Mouse (Mus musculus) lung, embryonic 15.5 days (tissue): ENCODE data around the gene Hdac4. TPM values are rescaled to one million over a fixed set of nuclear protein-coding genes. Genes with fewer than 3 reads are reported as not detected.

Experiments used
- ATAC-seq: fragments of 200-750 bp; cut with Nextera tagmentation; 2 replicates; pipeline ENCODE4 v1.8.0; 2017; ENCODE audit warnings: moderate number of reproducible peaks, borderline replicate concordance; ENCODE audit not compliant: low FRiP score, low TSS enrichment; ENCODE audit errors: extremely low read depth
- H3K27ac ChIP-seq: fragments of 300-500 bp; sonication (generic); 2 replicates; pipeline ENCODE4 v1.5.1; 2015; ENCODE audit warnings: moderate library complexity, mild to moderate bottlenecking, inconsistent platforms
- H3K27me3 ChIP-seq: fragments of 300-500 bp; sonication (generic); 2 replicates; pipeline ENCODE4 v1.6.1; 2015; ENCODE audit warnings: inconsistent platforms
- H3K36me3 ChIP-seq: fragments of 300-500 bp; sonication (generic); 2 replicates; pipeline ENCODE4 v1.6.1; 2015; ENCODE audit warnings: inconsistent platforms
- H3K4me1 ChIP-seq: fragments of 300-500 bp; sonication (generic); 2 replicates; pipeline ENCODE4 v1.6.1; 2015; ENCODE audit warnings: inconsistent platforms
- H3K4me2 ChIP-seq: fragments of 300-500 bp; sonication (generic); 2 replicates; pipeline ENCODE4 v1.6.1; 2015; ENCODE audit warnings: inconsistent platforms, mild to moderate bottlenecking, moderate library complexity
- H3K4me3 ChIP-seq: fragments of 300-500 bp; sonication (generic); 2 replicates; pipeline ENCODE4 v1.5.1; 2015; ENCODE audit warnings: mild to moderate bottlenecking, inconsistent platforms
- H3K9ac ChIP-seq: fragments of 300-500 bp; sonication (generic); 2 replicates; pipeline ENCODE4 v1.6.1; 2015; ENCODE audit warnings: inconsistent platforms
- H3K9me3 ChIP-seq: fragments of 300-500 bp; sonication (generic); 2 replicates; pipeline ENCODE4 v1.6.1; 2016; ENCODE audit warnings: inconsistent platforms
- WGBS: fragments of 180-500 bp; shearing (Covaris S2); methylation state at CpG from one replicate; pipeline ENCODE4 v1.1.7; 2015; 5-methylcytosine and 5-hydroxymethylcytosine counted together
- polyA plus RNA-seq: library from polyadenylated mRNA; unstranded; fragments of >200 nt; fragmentation: Nextera tagmentation; extraction: Ambion mirVana; gene quantifications from 2 replicates; pipeline ENCODE4 v1.2.1, GENCODE M21; 2015

Hdac4 gene
- polyA plus RNA-seq, 1 experiment from 2014 or later: 19.1 TPM

GRCm38 (mm10) chr1:92124497-92125201 lies 70.8 kb downstream of the Hdac4 start:
- no peaks in the 10 kb centered on the region for H3K9me3 ChIP-seq

GRCm38 (mm10) chr1:92119303-92119702 lies 76.2 kb downstream of the Hdac4 start:
- Histone ChIP-seq H3K4me2 (no peak overlapping the region), H3K27me3 (no peaks in the 10 kb centered on the region), H3K9me3 (no peaks in the 10 kb centered on the region), H3K4me3 (no peak overlapping the region), H3K9ac (no peak overlapping the region), H3K36me3 (no peaks in the 10 kb centered on the region), H3K27ac (no peak overlapping the region), H3K4me1 (no peaks in the 10 kb centered on the region)
- ATAC-seq: no peak
- WGBS: 45% methylated on average over 5 of the region's 5 CpGs

More at GRCm38 (mm10) chr1:92124497-92125201, 70.8 kb downstream of the Hdac4 start:
- Histone ChIP-seq H3K4me2 (no peak overlapping the region), H3K9ac (no peak overlapping the region), H3K27me3 (no peaks in the 10 kb centered on the region), H3K27ac (no peak overlapping the region), H3K4me3 (no peak overlapping the region), H3K4me1 (peaks cover 1% of the 10 kb centered on the region; the same call in 1 of the 2 replicates), H3K36me3 (no peaks in the 10 kb centered on the region)
- ATAC-seq: no peak
- 48% methylated on average over 3 of the region's 3 CpGs for WGBS

- 95% methylated on average over 5 of the region's 5 CpGs for WGBS
- H3K4me3 ChIP-seq: no peak overlapping the region
- no peak overlapping the region for H3K27ac ChIP-seq
- no peaks in the 10 kb centered on the region for H3K9me3 ChIP-seq
- no peak overlapping the region for H3K4me2 ChIP-seq
- no peaks in the 10 kb centered on the region for H3K36me3 ChIP-seq
- H3K27me3 ChIP-seq: no peaks in the 10 kb centered on the region
- no peak overlapping the region for H3K9ac ChIP-seq
- no peak for ATAC-seq
- peaks cover 13% of the 10 kb centered on the region for H3K4me1 ChIP-seq
Observed at GRCm38 (mm10) chr1:92117597-92117996, 77.9 kb downstream of the Hdac4 start.

- no peak for ATAC-seq
- H3K36me3 ChIP-seq: no peaks in the 10 kb centered on the region
- no peaks in the 10 kb centered on the region for H3K9me3 ChIP-seq
- no peak overlapping the region for H3K9ac ChIP-seq
- H3K27ac ChIP-seq: no peak overlapping the region
- no peaks in the 10 kb centered on the region for H3K27me3 ChIP-seq
- no peak overlapping the region for H3K4me2 ChIP-seq
- H3K4me3 ChIP-seq: no peak overlapping the region
- WGBS: 69% methylated on average over 4 of the region's 4 CpGs
- H3K4me1 ChIP-seq: peaks cover 13% of the 10 kb centered on the region
Observed at GRCm38 (mm10) chr1:92116169-92116568, 79.3 kb downstream of the Hdac4 start.

- no peak for ATAC-seq
Observed at GRCm38 (mm10) chr1:92114091-92114490, 81.4 kb downstream of the Hdac4 start.

GRCm38 (mm10) chr1:92113243-92114009 lies 82.1 kb downstream of the Hdac4 start:
- H3K4me3 ChIP-seq: no peak overlapping the region
- peaks cover 13% of the 10 kb centered on the region for H3K4me1 ChIP-seq
- H3K27me3 ChIP-seq: no peaks in the 10 kb centered on the region
- WGBS: 49% methylated on average over 6 of the region's 6 CpGs
- H3K4me2 ChIP-seq: no peak overlapping the region
- H3K36me3 ChIP-seq: no peaks in the 10 kb centered on the region
- no peak overlapping the region for H3K27ac ChIP-seq
- ATAC-seq: peak; percentile 51; the same call in 1 of the 2 replicates
- H3K9me3 ChIP-seq: no peaks in the 10 kb centered on the region
- no peak overlapping the region for H3K9ac ChIP-seq

More at GRCm38 (mm10) chr1:92114091-92114490, 81.4 kb downstream of the Hdac4 start:
- Histone ChIP-seq H3K9ac (no peak overlapping the region), H3K4me3 (no peak overlapping the region), H3K4me1 (peaks cover 13% of the 10 kb centered on the region), H3K27ac (no peak overlapping the region), H3K9me3 (no peaks in the 10 kb centered on the region), H3K36me3 (no peaks in the 10 kb centered on the region), H3K4me2 (no peak overlapping the region), H3K27me3 (no peaks in the 10 kb centered on the region)
- WGBS: 79% methylated on average over 3 of the region's 3 CpGs

- no peaks in the 10 kb centered on the region for H3K9me3 ChIP-seq
- WGBS: 82% methylated on average over 5 of the region's 5 CpGs
Observed at GRCm38 (mm10) chr1:92112591-92112990, 82.9 kb downstream of the Hdac4 start.

GRCm38 (mm10) chr1:92111551-92111950 lies 83.9 kb downstream of the Hdac4 start:
- Histone ChIP-seq H3K27me3 (no peaks in the 10 kb centered on the region), H3K4me2 (no peak overlapping the region), H3K27ac (no peak overlapping the region), H3K9ac (no peak overlapping the region), H3K36me3 (no peaks in the 10 kb centered on the region), H3K4me3 (no peak overlapping the region), H3K4me1 (peaks cover 13% of the 10 kb centered on the region), H3K9me3 (no peaks in the 10 kb centered on the region)
- ATAC-seq: no peak
- 73% methylated on average over 2 of the region's 2 CpGs for WGBS

More at GRCm38 (mm10) chr1:92112591-92112990, 82.9 kb downstream of the Hdac4 start:
- Histone ChIP-seq H3K27ac (no peak overlapping the region), H3K4me3 (no peak overlapping the region), H3K27me3 (no peaks in the 10 kb centered on the region), H3K36me3 (no peaks in the 10 kb centered on the region), H3K4me2 (no peak overlapping the region), H3K4me1 (peaks cover 13% of the 10 kb centered on the region), H3K9ac (no peak overlapping the region)
- no peak for ATAC-seq

- H3K9ac ChIP-seq: no peak overlapping the region
- H3K27ac ChIP-seq: no peak overlapping the region
- no peak for ATAC-seq
- H3K4me3 ChIP-seq: no peak overlapping the region
- WGBS: 76% methylated on average over 1 of the region's 1 CpGs
- no peak overlapping the region for H3K4me2 ChIP-seq
- H3K36me3 ChIP-seq: no peaks in the 10 kb centered on the region
- H3K27me3 ChIP-seq: no peaks in the 10 kb centered on the region
- H3K9me3 ChIP-seq: no peaks in the 10 kb centered on the region
- peaks cover 13% of the 10 kb centered on the region for H3K4me1 ChIP-seq
Observed at GRCm38 (mm10) chr1:92111026-92111425, 84.5 kb downstream of the Hdac4 start.

GRCm38 (mm10) chr1:92109221-92109620 lies 86.3 kb downstream of the Hdac4 start:
- WGBS: 81% methylated on average over 1 of the region's 1 CpGs
- H3K36me3 ChIP-seq: no peaks in the 10 kb centered on the region
- ATAC-seq: no peak
- no peaks in the 10 kb centered on the region for H3K9me3 ChIP-seq
- H3K4me2 ChIP-seq: no peak overlapping the region
- H3K27me3 ChIP-seq: no peaks in the 10 kb centered on the region
- no peak overlapping the region for H3K9ac ChIP-seq
- no peak overlapping the region for H3K27ac ChIP-seq
- H3K4me1 ChIP-seq: peaks cover 13% of the 10 kb centered on the region
- H3K4me3 ChIP-seq: no peak overlapping the region

- Histone ChIP-seq H3K9ac (no peak overlapping the region), H3K4me2 (no peak overlapping the region), H3K27ac (no peak overlapping the region), H3K4me3 (no peak overlapping the region), H3K4me1 (peaks cover 6% of the 10 kb centered on the region), H3K9me3 (no peaks in the 10 kb centered on the region), H3K36me3 (no peaks in the 10 kb centered on the region), H3K27me3 (no peaks in the 10 kb centered on the region)
- 81% methylated on average over 2 of the region's 2 CpGs for WGBS
- ATAC-seq: no peak
Observed at GRCm38 (mm10) chr1:92108556-92108955, 86.9 kb downstream of the Hdac4 start.

GRCm38 (mm10) chr1:92107996-92108395 lies 87.5 kb downstream of the Hdac4 start:
- H3K4me1 ChIP-seq: peaks cover 5% of the 10 kb centered on the region; the same call in 1 of the 2 replicates
- ATAC-seq: no peak
- WGBS: 91% methylated on average over 2 of the region's 2 CpGs

More at GRCm38 (mm10) chr1:92107996-92108395, 87.5 kb downstream of the Hdac4 start:
- H3K4me2 ChIP-seq: no peak overlapping the region
- H3K9me3 ChIP-seq: no peaks in the 10 kb centered on the region
- no peaks in the 10 kb centered on the region for H3K36me3 ChIP-seq
- no peak overlapping the region for H3K9ac ChIP-seq
- H3K4me3 ChIP-seq: no peak overlapping the region
- no peaks in the 10 kb centered on the region for H3K27me3 ChIP-seq
- H3K27ac ChIP-seq: no peak overlapping the region
